In the genomic region with DNA sequence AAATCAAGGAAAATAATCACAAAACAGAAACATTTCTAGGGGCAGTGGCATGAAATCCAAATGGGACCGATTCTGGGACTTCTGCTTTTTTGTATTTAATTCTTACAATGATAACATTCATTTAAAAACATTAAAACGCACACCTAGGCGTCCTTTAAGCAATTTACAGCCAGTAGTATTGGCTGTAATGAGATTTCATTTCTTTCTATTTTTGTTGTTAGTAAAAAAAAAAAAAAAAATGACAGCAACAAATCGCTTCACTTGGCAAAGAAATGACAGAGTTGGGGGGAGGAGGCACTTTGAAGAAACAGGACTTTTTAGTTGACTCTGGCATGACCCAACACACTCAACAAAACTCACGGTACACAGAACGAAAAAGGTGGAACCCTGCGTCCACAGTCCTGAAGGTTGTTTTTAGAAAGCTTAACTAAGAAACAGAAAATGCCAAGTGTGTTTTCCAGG, we compare ENCODE assay signal across 7 mouse cellular contexts. TPM values are rescaled to one million over a fixed set of nuclear protein-coding genes. Genes with fewer than 3 reads are reported as not detected.
DNase-seq lines count a peak whose midpoint lies in the region; ATAC-seq and TF ChIP-seq lines count a peak whose summit lies in the region.

No protein-coding gene starts in this region.

- H3K27ac ChIP-seq in thymus, adult 2 months (ENCODE audit: control insufficient read depth, insufficient read depth, low read length) = peak overlapping the region; percentile 24; the same call in 1 of the 2 replicates
- H3K27ac ChIP-seq in forebrain, embryonic 14.5 days (ENCODE audit: low read depth, low read length) = no peak overlapping the region
- peak overlapping the region; percentile 97 for H3K27ac ChIP-seq in liver, embryonic 16.5 days (ENCODE audit: low read length)

- H3K4me2 ChIP-seq in forebrain, embryonic 14.5 days (ENCODE audit: low read length) = peak overlapping the region; percentile 84
- H3K4me2 ChIP-seq in liver, embryonic 16.5 days (ENCODE audit: low read depth, low read length) = peak overlapping the region; percentile 69

- H3K36me3 ChIP-seq in thymus, adult 2 months (ENCODE audit: control insufficient read depth, insufficient read depth, low read length) = no peaks in the 10 kb centered on the region
- H3K36me3 ChIP-seq in forebrain, embryonic 14.5 days (ENCODE audit: control insufficient read depth, insufficient read depth, low read length) = no peaks in the 10 kb centered on the region
- H3K36me3 ChIP-seq in liver, embryonic 16.5 days (ENCODE audit: control insufficient read depth, insufficient read depth) = no peaks in the 10 kb centered on the region

- TF ChIP-seq POLR2A in thymus, adult 2 months (IDR thresholded peaks at IDR 0.05; ENCODE audit: control insufficient read depth, extremely low read depth, insufficient read depth, low read length, poor library complexity) = no peak

- H3K27me3 ChIP-seq in thymus, adult 2 months (ENCODE audit: control insufficient read depth, insufficient read depth, low read length) = no peaks in the 10 kb centered on the region
- no peaks in the 10 kb centered on the region for H3K27me3 ChIP-seq in forebrain, embryonic 14.5 days (replicated peaks; ENCODE audit: control insufficient read depth, insufficient read depth, low read length)
- H3K27me3 ChIP-seq in liver, embryonic 16.5 days (ENCODE audit: control insufficient read depth, insufficient read depth, low read depth, low read length) = no peaks in the 10 kb centered on the region

- peaks cover 6% of the 10 kb centered on the region for H3K4me1 ChIP-seq in thymus, adult 2 months (replicated peaks; ENCODE audit: control insufficient read depth, insufficient read depth, low read length)
- 0 out of 2 replicates have a peak, but pooled peaks cover 6% of the 10 kb centered on the region for H3K4me1 ChIP-seq in forebrain, embryonic 14.5 days (ENCODE audit: control insufficient read depth, insufficient read depth, low read length)
- peaks cover 9% of the 10 kb centered on the region for H3K4me1 ChIP-seq in liver, embryonic 16.5 days (ENCODE audit: control insufficient read depth, low read depth, low read length)

- TF ChIP-seq CTCF in thymus, adult 2 months (IDR thresholded peaks at IDR 0.05; ENCODE audit: borderline replicate concordance, control insufficient read depth, extremely low read depth, insufficient read depth, low read length, poor library complexity) = no peak

- 4% methylated on average over 7 of the region's 7 CpGs for WGBS in thymus, adult 2 months
- 21% methylated on average over 7 of the region's 7 CpGs for WGBS in forebrain, embryonic 14.5 days
- 7% methylated on average over 7 of the region's 7 CpGs for WGBS in liver, embryonic 16.5 days (ENCODE audit: insufficient replicate concordance)

- DNase-seq in thymus, adult 2 months = no peak
- no peak for DNase-seq in thymus, postnatal 25 days
- no peak for DNase-seq in forebrain, embryonic 14.5 days (ENCODE audit: low spot score)
- no peak for DNase-seq in embryo, embryonic 10 days (ENCODE audit: low spot score)
- no peak for DNase-seq in c-Kit-positive CD71-positive TER-119-positive erythroid progenitor cells, embryonic 14.5 days (ENCODE audit: low spot score)
- no peak for DNase-seq in kidney, postnatal 4 days

- no peaks in the 10 kb centered on the region for H3K9me3 ChIP-seq in forebrain, embryonic 14.5 days (replicated peaks; ENCODE audit: control insufficient read depth, low read length)
- H3K9me3 ChIP-seq in liver, embryonic 16.5 days (replicated peaks; ENCODE audit: control insufficient read depth, low read length) = no peaks in the 10 kb centered on the region

- peak overlapping the region; percentile 72 for H3K4me3 ChIP-seq in thymus, adult 2 months (ENCODE audit: control insufficient read depth, insufficient read depth, low read length)
- H3K4me3 ChIP-seq in forebrain, embryonic 14.5 days (ENCODE audit: low read depth, low read length) = peak overlapping the region; percentile 86
- peak overlapping the region; percentile 100 for H3K4me3 ChIP-seq in liver, embryonic 16.5 days (ENCODE audit: low read depth, low read length)

- ATAC-seq in forebrain, embryonic 14.5 days = no peak
- no peak for ATAC-seq in liver, embryonic 16.5 days (ENCODE audit: low read depth)

- H3K9ac ChIP-seq in forebrain, embryonic 14.5 days (ENCODE audit: low read length) = peak overlapping the region; percentile 82
- H3K9ac ChIP-seq in liver, embryonic 16.5 days (ENCODE audit: low read depth, low read length) = peak overlapping the region; percentile 99

RNA-seq across cellular contexts. Expression of a gene that starts 1.2 kb away (rescaled TPM):
- 23.4 and 25.5 TPM in 2 replicates for polyA plus RNA-seq in thymus, adult 2 months (2012; rRNA removed)
- 13.4 and 17.1 TPM in 2 replicates for polyA plus RNA-seq in forebrain, embryonic 14.5 days (2014; fragmentation: Nextera tagmentation; extraction: Ambion mirVana)
- 14.9 and 17.0 TPM in 2 replicates for polyA plus RNA-seq in liver, embryonic 16.5 days (2015; fragmentation: Nextera tagmentation; extraction: Ambion mirVana)

RNA-seq across cellular contexts. Expression of a gene that starts 1.4 kb away (rescaled TPM):
- 63.8 and 68.5 TPM in 2 replicates for polyA plus RNA-seq in thymus, adult 2 months (2012; rRNA removed)
- 190 and 197 TPM in 2 replicates for polyA plus RNA-seq in forebrain, embryonic 14.5 days (2014; fragmentation: Nextera tagmentation; extraction: Ambion mirVana)
- 292 and 315 TPM in 2 replicates for polyA plus RNA-seq in liver, embryonic 16.5 days (2015; fragmentation: Nextera tagmentation; extraction: Ambion mirVana)

RNA-seq across cellular contexts. Expression of a gene that starts 25.9 kb away (rescaled TPM):
- 0.18 and 0.27 TPM in 2 replicates for polyA plus RNA-seq in thymus, adult 2 months (2012; rRNA removed)
- 0.05 and 0.14 TPM in 2 replicates for polyA plus RNA-seq in forebrain, embryonic 14.5 days (2014; fragmentation: Nextera tagmentation; extraction: Ambion mirVana)
- 0.02 and 0.11 TPM in 2 replicates for polyA plus RNA-seq in liver, embryonic 16.5 days (2015; fragmentation: Nextera tagmentation; extraction: Ambion mirVana)
